Mouse (Mus musculus) small intestine, adult 2 months (tissue): ENCODE results near the gene Polr3a.

Source experiments
- CTCF ChIP-seq: fragments of 200-500 bp; IDR thresholded peaks from 2 replicates; pipeline ENCODE4 v1.5.1; 2012; ENCODE audit warnings: low read depth, mild to moderate bottlenecking, control low read depth, inconsistent platforms, low read length, moderate library complexity, mixed read lengths; ENCODE audit not compliant: insufficient replicate concordance, insufficient read length; ENCODE audit errors: extremely low read depth
- POLR2A ChIP-seq: fragments of 200-500 bp; IDR thresholded peaks from 2 replicates; pipeline ENCODE4 v1.6.1; 2012; ENCODE audit warnings: low read depth, mild to moderate bottlenecking, control low read depth, inconsistent platforms, low read length, moderate library complexity

DNA sequence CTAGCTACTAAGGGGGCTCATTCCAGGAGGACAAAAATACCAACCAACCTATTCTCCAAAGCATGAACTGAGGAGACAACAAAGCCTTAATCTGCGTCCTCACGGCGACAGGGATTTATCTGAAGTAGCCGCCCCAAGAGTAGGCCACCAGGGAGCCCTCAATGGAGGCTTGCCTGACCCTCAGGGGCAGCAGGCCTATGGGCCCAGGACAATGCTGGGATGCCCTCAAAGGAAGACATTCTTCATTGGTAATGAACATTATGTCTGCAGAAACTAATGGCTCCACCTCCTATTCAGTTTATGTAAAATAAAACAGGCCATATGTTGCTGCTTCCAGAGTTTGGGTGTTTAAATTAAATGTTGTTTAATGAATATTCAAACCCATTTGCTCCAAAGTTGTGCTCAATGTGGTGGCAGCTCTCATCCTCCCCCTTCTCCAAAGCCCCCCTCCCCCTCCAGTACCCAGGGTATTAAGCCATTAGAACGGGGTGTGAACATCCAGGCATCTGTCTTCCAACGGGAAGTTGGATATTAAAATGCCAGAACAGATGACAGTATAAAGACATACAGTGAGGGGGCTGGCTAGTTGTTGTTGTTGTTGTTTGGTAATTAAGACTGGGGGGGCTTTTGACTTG, 25.8 kb upstream of the Polr3a start:
- no peak for TF ChIP-seq CTCF
- TF ChIP-seq POLR2A: no peak
